In genomic region chr3:138722152-138722551, GRCm38 (mm10) we compare ENCODE assay signal across 26 mouse cellular contexts. TPM values are rescaled to one million over a fixed set of nuclear protein-coding genes. Genes with fewer than 3 reads are reported as not detected.
DNase-seq lines count a peak whose midpoint lies in the region; ATAC-seq and TF ChIP-seq lines count a peak whose summit lies in the region.
"Had no signal": no experiment of that assay in that cellular context is flagged by ENCODE, and none has a peak within 500 bp of the region (broad histone marks: within the 10 kb centered on the region; RNA-seq: fewer than 3 reads in every experiment).

No protein-coding gene starts in this region.

- 0 out of 2 replicates have a peak, but pooled peaks cover 5% of the 10 kb centered on the region for H3K9me3 ChIP-seq in embryonic facial prominence, embryonic 14.5 days (ENCODE audit: control insufficient read depth, low read length)
- no peaks in the 10 kb centered on the region for H3K9me3 ChIP-seq in embryonic facial prominence, embryonic 10.5 days
- H3K9me3 ChIP-seq: forebrain, embryonic 15.5 days; heart, embryonic 13.5 days; liver, embryonic 12.5 days; midbrain, embryonic 12.5 days had no signal

- H3K27ac ChIP-seq in embryonic facial prominence, embryonic 14.5 days (replicated peaks; ENCODE audit: low read depth, low read length) = no peak overlapping the region
- no peak overlapping the region for H3K27ac ChIP-seq in embryonic facial prominence, embryonic 10.5 days (replicated peaks)
- H3K27ac ChIP-seq in testis, adult 2 months (ENCODE audit: control insufficient read depth, insufficient read depth, low read depth, low read length) = peak overlapping the region; percentile 5; the same call in 1 of the 2 replicates
- H3K27ac ChIP-seq: forebrain, embryonic 15.5 days; heart, embryonic 13.5 days; hindbrain, embryonic 14.5 days; liver, embryonic 12.5 days; midbrain, embryonic 12.5 days had no signal

- H3ac ChIP-seq in myocyte (ENCODE audit: control insufficient read depth, insufficient read length) = no peak overlapping the region

- 65% methylated on average over 5 of the region's 5 CpGs for WGBS in embryonic facial prominence, embryonic 14.5 days
- 84% methylated on average over 5 of the region's 5 CpGs for WGBS in embryonic facial prominence, embryonic 10.5 days

- no peak overlapping the region for H3K9ac ChIP-seq in embryonic facial prominence, embryonic 14.5 days (ENCODE audit: low read depth, low read length)
- H3K9ac ChIP-seq: forebrain, embryonic 15.5 days; heart, embryonic 13.5 days; hindbrain, embryonic 14.5 days; liver, embryonic 12.5 days; midbrain, embryonic 12.5 days had no signal

- no peaks in the 10 kb centered on the region for H3K36me3 ChIP-seq in embryonic facial prominence, embryonic 14.5 days (ENCODE audit: control insufficient read depth, insufficient read depth, low read length)
- no peaks in the 10 kb centered on the region for H3K36me3 ChIP-seq in embryonic facial prominence, embryonic 10.5 days (replicated peaks)
- H3K36me3 ChIP-seq in testis, adult 2 months (ENCODE audit: control insufficient read depth, insufficient read depth, low read length) = no peaks in the 10 kb centered on the region
- no peaks in the 10 kb centered on the region for H3K36me3 ChIP-seq in myocyte (ENCODE audit: control insufficient read depth, insufficient read depth)
- H3K36me3 ChIP-seq: forebrain, embryonic 15.5 days; heart, embryonic 13.5 days; liver, embryonic 12.5 days; midbrain, embryonic 12.5 days had no signal

- peak; percentile 81; the same call in 1 of the 2 replicates for ATAC-seq in embryonic facial prominence, embryonic 14.5 days (ENCODE audit: low read depth)
- ATAC-seq: forebrain, embryonic 15.5 days; inflammation-experienced regulatory T-cells, adult 6 months; liver, embryonic 12.5 days had no signal

- no peak for TF ChIP-seq CTCF in testis, adult 2 months (IDR thresholded peaks at IDR 0.05; ENCODE audit: control insufficient read depth, insufficient read depth, insufficient replicate concordance, low read depth, low read length)

- H3K27me3 ChIP-seq in embryonic facial prominence, embryonic 14.5 days (replicated peaks; ENCODE audit: control insufficient read depth, insufficient read depth, low read length) = no peaks in the 10 kb centered on the region
- H3K27me3 ChIP-seq in embryonic facial prominence, embryonic 10.5 days (replicated peaks; ENCODE audit: low read depth, poor library complexity, severe bottlenecking) = no peaks in the 10 kb centered on the region
- no peaks in the 10 kb centered on the region for H3K27me3 ChIP-seq in testis, adult 2 months (ENCODE audit: control insufficient read depth, insufficient read depth, low read length)
- H3K27me3 ChIP-seq in myocyte (ENCODE audit: control insufficient read depth, insufficient read depth, insufficient read length) = no peaks in the 10 kb centered on the region
- H3K27me3 ChIP-seq: CH12.LX; forebrain, embryonic 15.5 days; heart, embryonic 13.5 days; liver, embryonic 12.5 days; midbrain, embryonic 12.5 days had no signal

- TF ChIP-seq POLR2A in testis, adult 2 months (IDR thresholded peaks at IDR 0.05; ENCODE audit: control insufficient read depth, low read depth, low read length) = no peak
- no peak for TF ChIP-seq POLR2A in myocyte (IDR thresholded peaks at IDR 0.05; ENCODE audit: insufficient read length, low read depth)

- no peak overlapping the region for H3K4me2 ChIP-seq in embryonic facial prominence, embryonic 14.5 days (ENCODE audit: low read depth, low read length)
- no peak overlapping the region for H3K4me2 ChIP-seq in myocyte (ENCODE audit: low read depth)
- H3K4me2 ChIP-seq: forebrain, embryonic 15.5 days; heart, embryonic 13.5 days; hindbrain, embryonic 14.5 days; liver, embryonic 12.5 days; midbrain, embryonic 12.5 days had no signal

- DNase-seq in embryonic facial prominence, embryonic 14.5 days (ENCODE audit: low spot score) = peak; percentile 78
- DNase-seq in embryonic facial prominence, embryonic 10.5 days (ENCODE audit: low spot score) = no peak
- no peak for DNase-seq in testis, postnatal 10 days (ENCODE audit: low spot score)
- DNase-seq in gastrocnemius, postnatal 4 days (ENCODE audit: low spot score in 2 of 2) = no peak
- no peak for DNase-seq in thymus, postnatal 0 days (ENCODE audit: low spot score)
- DNase-seq: cerebellum, adult 11-12 months; cerebellum, postnatal 36 days; embryo, embryonic 11 days; gastrocnemius, postnatal 10 days; kidney, adult 9 months; kidney, postnatal 14 days; left cerebral cortex, postnatal 4 days; lung, adult 2 months; lung, postnatal 14 days; right cerebral cortex, postnatal 25 days; spleen, adult 18-20 months; thymus, postnatal 14 days had no signal

- no peaks in the 10 kb centered on the region for H3K79me2 ChIP-seq in myocyte (ENCODE audit: control insufficient read depth, insufficient read depth)

- H3K4me1 ChIP-seq in embryonic facial prominence, embryonic 14.5 days (ENCODE audit: control insufficient read depth, insufficient read depth, low read length) = no peaks in the 10 kb centered on the region
- H3K4me1 ChIP-seq in embryonic facial prominence, embryonic 10.5 days = 0 out of 2 replicates have a peak, but pooled peaks cover 3% of the 10 kb centered on the region
- H3K4me1 ChIP-seq in testis, adult 2 months (ENCODE audit: control insufficient read depth, insufficient read depth, low read length) = peaks cover 2% of the 10 kb centered on the region
- H3K4me1 ChIP-seq: forebrain, embryonic 15.5 days; liver, embryonic 12.5 days; midbrain, embryonic 12.5 days had no signal

- no peak overlapping the region for H3K4me3 ChIP-seq in embryonic facial prominence, embryonic 14.5 days (ENCODE audit: low read depth, low read length)
- no peak overlapping the region for H3K4me3 ChIP-seq in embryonic facial prominence, embryonic 10.5 days
- no peak overlapping the region for H3K4me3 ChIP-seq in testis, adult 2 months (ENCODE audit: control insufficient read depth, low read depth, low read length)
- H3K4me3 ChIP-seq in myocyte = no peak overlapping the region
- H3K4me3 ChIP-seq: forebrain, embryonic 15.5 days; heart, embryonic 13.5 days; liver, embryonic 12.5 days; midbrain, embryonic 12.5 days had no signal

TF ChIP-seq in myocyte, 11 proteins besides CTCF, POLR2A, EP300 and RAD21:
- TF ChIP-seq REST (IDR thresholded peaks at IDR 0.05; ENCODE audit: insufficient read depth, insufficient read length) = no peak
- TF ChIP-seq POLR2AphosphoS2 (IDR thresholded peaks at IDR 0.05; ENCODE audit: insufficient read length, low read depth) = no peak
- no peak for TF ChIP-seq USF1 (IDR thresholded peaks at IDR 0.05; ENCODE audit: low read depth)
- TF ChIP-seq TCF12 (IDR thresholded peaks at IDR 0.05; ENCODE audit: insufficient read depth, poor library complexity, severe bottlenecking) = peak; percentile 58
- no peak for TF ChIP-seq CEBPB (IDR thresholded peaks at IDR 0.05; ENCODE audit: insufficient read depth, poor library complexity, severe bottlenecking)
- peak; percentile 20 to 94 (median 86) for TF ChIP-seq MYOD1 (IDR thresholded peaks at IDR 0.05; ENCODE audit: control insufficient read depth in 1 of 3, insufficient read length in 2 of 3, low read depth in 2 of 3)
- TF ChIP-seq SRF (IDR thresholded peaks at IDR 0.05; ENCODE audit: control insufficient read depth, insufficient read length, low read depth) = no peak
- no peak for TF ChIP-seq E2F4 (IDR thresholded peaks at IDR 0.05; ENCODE audit: insufficient read depth)
- peak; percentile 51 to 88 (median 73) for TF ChIP-seq MYOG (IDR thresholded peaks at IDR 0.05; ENCODE audit: control insufficient read depth in 1 of 3, insufficient read depth in 1 of 3, insufficient read length in 2 of 3, low read depth in 2 of 3)
- no peak for TF ChIP-seq MAX (IDR thresholded peaks at IDR 0.05; ENCODE audit: low read depth)
- peak; percentile 71 for TF ChIP-seq TCF3 (IDR thresholded peaks at IDR 0.05; ENCODE audit: insufficient read length, low read depth)

RNA-seq across cellular contexts. Expression of gene Tspan5, which starts 19.8 kb away (rescaled TPM):
- 38.7 and 40.6 TPM in 2 replicates for polyA plus RNA-seq in embryonic facial prominence, embryonic 14.5 days (2014; fragmentation: Nextera tagmentation; extraction: Ambion mirVana)
- polyA plus RNA-seq in embryonic facial prominence, embryonic 10.5 days (2016; fragmentation: Nextera tagmentation; extraction: Ambion mirVana) = 20.9 and 22.0 TPM in 2 replicates
- 23.6 and 27.9 TPM in 2 replicates for polyA plus RNA-seq in testis, adult 2 months (2012; rRNA removed)
- 16.9 TPM for polyA plus RNA-seq in myocyte (2012; fragmentation: generic; extraction: Trizol)
- 10 to 100 TPM; 16.3 to 17.5 TPM for total RNA-seq in gastrocnemius, postnatal 4 days (2021)
- 16.8 and 17.5 TPM in 2 replicates for polyA plus RNA-seq in thymus, postnatal 0 days (2015; fragmentation: Nextera tagmentation; extraction: Ambion mirVana)
